Mouse (Mus musculus) brain, embryonic 18.5 days (tissue): ENCODE data around the gene Ccdc92b.
A peak's percentile ranks its signal among the peaks of the same experiment; 100 is the strongest.

Source experiments
- DNase-seq: peaks from one replicate; pipeline ENCODE4 v3.0.0-alpha.2; 2012; ENCODE audit warnings: low read depth, low spot score

The Ccdc92b gene

DNA sequence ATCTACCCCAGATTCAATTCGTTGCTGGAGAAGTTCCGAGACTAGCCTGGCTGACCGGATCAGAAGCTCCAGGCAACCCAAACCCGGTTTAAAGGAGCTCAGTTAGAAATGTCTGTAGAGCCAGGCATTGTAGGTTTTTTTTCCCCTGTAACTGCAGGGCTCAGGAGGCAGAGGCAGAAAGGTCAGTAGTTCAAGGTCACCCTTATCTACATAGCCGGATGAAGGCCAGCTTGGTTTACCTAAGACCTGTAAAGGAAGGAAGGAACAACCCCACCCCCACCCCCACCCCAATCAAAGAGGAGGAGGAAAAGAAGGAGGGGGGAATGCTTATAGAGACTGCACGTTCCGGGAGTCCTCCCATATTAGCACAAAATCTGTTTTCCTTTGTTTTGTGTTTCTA lies 8.0 kb upstream of the Ccdc92b start:
- no peak for DNase-seq

DNA sequence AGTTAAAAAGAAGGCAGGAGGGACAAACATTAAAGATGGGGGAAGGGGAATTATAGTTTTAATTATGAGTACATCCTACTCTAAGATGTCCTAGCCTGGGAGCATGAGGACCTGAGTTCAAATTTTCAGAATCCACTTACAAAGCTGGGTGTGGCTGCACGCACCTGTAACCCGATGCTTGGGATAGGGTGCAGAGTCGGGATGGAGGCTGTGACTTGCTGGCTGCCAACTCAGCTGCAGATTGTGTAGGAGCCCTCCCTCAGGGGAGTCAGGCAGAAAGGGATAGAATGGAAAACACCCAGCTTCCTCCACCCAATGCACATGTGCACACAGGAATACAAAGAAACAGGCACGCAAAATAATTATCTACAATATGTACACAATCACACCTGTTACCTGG lies 6.0 kb upstream of the Ccdc92b start:
- DNase-seq = no peak

- no peak for DNase-seq
Measured at GRCm38 (mm10) chr11:74615571-74615970, 3.8 kb upstream of the Ccdc92b start.

DNA sequence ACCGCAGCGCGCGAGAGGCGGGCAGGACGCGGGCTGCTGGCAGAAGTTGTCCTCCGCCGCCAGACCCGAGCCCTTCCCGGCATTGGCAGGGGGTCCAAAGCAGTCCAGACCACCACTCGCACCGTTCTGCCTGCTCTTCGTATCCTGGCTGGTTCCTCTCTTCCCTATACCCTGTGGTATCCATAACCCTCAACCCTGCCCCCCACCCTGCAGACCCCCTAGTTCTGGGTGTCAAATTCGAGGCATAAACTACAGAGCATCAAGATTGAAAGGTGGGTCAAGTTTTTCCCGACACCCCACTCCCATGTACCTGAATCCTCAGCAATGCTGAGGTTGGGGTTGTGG lies 523 bp downstream of the Ccdc92b start:
- DNase-seq = no peak

DNA sequence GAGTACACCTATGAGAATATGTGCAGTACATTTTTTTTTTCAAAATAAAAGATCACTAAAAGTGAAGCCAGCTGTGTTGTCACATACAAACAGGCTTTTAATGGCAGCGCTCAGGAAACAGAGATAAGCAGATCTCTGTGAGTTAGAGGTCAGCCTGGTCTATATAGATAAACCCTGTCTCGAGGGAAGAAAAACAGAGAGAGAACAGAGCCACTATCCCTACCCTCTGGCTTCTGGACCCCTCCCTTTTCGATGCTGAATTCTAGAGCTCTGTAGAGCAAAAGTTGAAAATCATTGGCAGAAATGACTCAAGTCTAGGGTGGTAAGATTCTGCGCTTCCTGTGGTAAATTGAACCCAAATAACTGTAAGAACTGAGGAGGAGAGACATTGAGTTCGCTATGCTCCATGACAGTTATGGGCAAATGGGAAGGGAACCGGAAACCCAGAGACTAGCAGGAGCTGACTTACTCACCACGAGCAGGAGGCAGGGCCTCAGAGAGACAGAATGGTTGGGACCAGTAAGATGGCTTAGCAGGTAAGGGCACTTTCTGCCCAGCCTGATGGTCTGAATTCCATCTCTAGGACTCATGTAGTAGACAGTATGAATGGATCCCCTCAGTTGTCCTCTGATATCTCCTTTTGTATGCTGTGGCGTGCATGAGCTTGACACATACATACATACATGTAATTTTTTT lies 2.7 kb downstream of the Ccdc92b start:
- no peak for DNase-seq

DNA sequence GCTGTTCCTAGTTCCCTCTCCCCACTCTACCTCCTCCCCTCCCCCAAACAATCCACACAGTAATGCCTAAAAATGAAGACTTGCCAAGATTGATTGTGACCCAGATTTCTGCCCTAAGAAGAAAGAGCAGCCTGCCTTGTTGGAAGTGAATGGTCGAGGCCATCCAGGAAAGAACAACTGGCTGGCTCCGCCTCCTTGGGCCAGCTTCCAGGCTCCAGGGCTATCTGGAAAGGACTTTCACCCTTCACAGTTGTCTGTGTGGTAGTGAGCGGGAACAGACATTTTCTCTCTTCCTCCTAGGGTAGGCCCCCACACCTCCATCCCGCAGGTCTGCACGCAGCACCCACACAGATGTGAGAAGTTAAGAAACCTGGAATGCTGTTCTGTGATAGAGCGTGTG lies 4.3 kb downstream of the Ccdc92b start:
- DNase-seq = no peak

GRCm38 (mm10) chr11:74625333-74625732 lies 5.9 kb downstream of the Ccdc92b start:
- DNase-seq = no peak

GRCm38 (mm10) chr11:74627481-74627880 lies 8.1 kb downstream of the Ccdc92b start:
- DNase-seq = no peak

GRCm38 (mm10) chr11:74631880-74632789 lies 12.7 kb downstream of the Ccdc92b start:
- DNase-seq = no peak

DNA sequence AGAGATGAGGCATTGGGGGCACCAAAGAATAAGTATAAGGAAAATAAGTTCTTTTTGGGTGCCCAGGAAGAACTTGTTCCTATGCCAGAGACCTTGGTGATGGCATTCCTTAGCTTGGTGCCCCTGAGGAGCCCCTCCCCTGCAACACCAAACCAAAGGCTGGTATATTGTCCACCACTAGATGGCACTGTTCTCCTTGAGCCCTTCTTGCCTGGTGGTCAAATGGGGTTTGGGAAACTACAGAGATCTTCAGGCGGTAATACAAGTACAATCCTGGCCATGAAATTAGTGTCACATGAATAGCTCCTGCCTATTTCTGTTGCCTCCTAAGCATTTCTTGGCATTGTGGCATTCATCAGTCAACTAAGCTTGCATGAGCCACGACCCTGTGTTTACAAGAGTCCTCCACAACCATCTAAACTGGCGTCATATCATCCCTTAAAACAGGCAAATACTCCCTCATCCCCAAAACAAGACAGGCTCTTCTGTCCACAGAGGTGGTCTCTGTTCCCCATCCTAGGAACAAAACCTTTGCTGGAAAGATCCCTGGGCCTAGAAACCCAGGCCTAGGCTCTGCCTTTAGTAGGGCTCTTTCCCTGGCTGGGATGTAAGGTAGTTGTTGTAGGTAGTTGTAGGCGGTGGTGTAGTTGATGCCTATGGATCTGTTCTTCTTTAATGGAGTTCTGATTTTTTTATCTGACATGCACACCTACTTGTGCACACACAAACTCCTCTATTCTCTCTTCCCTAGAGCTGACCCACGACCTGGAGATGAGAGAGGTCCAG lies 15.3 kb downstream of the Ccdc92b start:
- DNase-seq = no peak

DNA sequence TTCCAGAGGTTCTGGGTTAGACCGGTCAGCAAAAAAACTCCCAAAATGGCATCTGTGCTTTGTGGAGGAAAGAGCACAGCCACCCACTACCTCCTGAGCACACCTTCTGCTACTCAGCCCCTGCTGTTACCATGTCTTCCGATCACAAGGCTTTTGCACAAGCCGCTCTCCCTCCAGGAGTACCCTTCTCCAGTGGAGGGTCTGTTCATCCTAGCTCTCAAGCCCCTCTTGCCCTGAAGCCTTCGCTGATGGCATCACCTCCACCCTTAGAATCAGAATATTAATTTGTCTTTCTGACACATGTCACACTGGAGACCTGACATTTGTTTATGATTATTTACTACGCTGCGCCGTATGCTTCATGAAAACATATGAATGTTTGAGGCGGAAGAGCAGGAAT lies 18.1 kb downstream of the Ccdc92b start:
- DNase-seq = no peak

GRCm38 (mm10) chr11:74637971-74638790 lies 18.8 kb downstream of the Ccdc92b start:
- no peak for DNase-seq

DNA sequence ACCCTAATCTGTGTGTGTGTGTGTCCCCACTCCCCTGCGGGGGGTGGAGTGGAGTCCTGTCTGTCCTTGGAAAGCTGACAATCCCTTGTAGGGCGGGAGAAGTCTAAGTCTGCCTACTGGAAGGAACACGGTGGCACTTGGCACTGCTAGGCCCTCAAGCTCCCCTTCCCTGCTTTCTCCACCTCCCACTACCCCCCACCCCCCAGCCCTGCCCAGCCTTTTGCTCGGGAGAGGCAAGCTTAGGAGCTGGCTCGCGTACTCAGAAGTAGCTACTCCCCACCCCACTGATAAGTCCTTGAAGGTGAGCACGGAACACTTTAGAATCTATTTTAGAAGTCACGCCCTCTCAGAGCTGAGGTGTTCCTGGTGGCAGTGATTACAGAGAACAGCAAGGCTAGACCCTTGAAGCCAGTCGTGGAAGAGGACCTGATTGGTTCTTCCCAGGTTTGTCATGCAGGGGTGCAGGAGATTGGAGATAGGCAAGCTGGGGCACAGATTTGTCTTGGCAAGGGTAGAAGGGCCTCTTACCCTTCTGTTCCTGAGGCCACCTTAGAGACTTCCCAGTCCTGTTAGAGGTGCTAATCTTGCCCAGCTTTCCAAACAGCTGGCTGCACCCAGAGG lies 19.5 kb downstream of the Ccdc92b start:
- no peak for DNase-seq

- no peak for DNase-seq
Measured at GRCm38 (mm10) chr11:74639628-74640027, 20.2 kb downstream of the Ccdc92b start.

- no peak for DNase-seq
Measured at GRCm38 (mm10) chr11:74647966-74648365, 28.6 kb downstream of the Ccdc92b start.

- no peak for DNase-seq
Measured at GRCm38 (mm10) chr11:74648676-74649075, 29.3 kb downstream of the Ccdc92b start.

GRCm38 (mm10) chr11:74649095-74649646 lies 29.8 kb downstream of the Ccdc92b start, which contains the start of gene Cluh:
TSS of gene Cluh (plus strand) at chr11:74649495.
- DNase-seq = peak; percentile 85

- DNase-seq = no peak
Measured at GRCm38 (mm10) chr11:74649647-74650551, 30.5 kb downstream of the Ccdc92b start.

DNA sequence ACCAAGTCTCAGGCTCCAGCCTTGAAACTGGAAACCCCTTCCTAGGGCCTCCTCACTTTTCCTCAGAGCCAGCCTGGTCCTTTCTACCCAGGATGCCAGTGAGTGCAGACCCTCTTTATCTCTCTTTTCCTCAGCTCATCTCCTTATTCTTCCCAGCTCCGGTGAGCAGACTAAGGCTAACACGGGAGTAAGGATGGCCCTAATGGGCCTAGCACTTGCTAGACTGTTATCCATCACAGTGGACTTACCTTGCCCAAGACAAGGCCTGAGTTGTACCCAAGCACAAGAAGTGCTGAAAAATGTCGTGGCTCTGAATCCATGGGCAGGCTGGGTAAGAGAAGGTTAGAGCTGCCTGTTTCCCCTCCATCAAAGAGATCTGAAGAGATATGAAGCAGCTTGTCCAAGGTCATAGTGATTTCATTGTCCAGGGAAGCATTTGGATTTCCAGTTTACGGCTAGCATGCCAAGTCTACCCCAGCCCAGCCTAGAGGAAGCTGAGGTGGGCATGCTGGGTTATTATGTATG lies 31.2 kb downstream of the Ccdc92b start:
- DNase-seq = no peak
